Comparison of ENCODE assay signal across 9 mouse cellular contexts in the genomic region with DNA sequence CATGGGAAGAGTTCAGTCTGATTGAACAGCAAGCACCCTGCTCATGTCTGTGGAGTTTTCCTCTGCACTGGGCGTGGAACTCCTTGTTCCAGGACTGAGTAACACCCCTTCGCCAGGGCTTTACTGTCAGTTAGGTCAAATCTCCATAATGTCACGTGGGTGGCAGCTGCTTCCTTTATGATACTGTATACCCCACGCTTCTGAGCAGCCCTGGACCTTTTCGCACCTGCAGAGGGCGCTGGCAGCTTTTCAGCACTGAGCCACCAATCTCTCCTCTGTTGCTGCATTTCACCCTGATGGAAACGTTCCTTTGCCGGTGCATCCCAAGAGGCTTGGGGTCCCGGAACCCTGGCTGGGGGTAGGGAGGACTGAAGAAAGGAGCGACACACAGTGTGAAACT. TPM values are rescaled to one million over a fixed set of nuclear protein-coding genes. Genes with fewer than 3 reads are reported as not detected.
DNase-seq lines count a peak whose midpoint lies in the region; ATAC-seq and TF ChIP-seq lines count a peak whose summit lies in the region.
"Had no signal": no experiment of that assay in that cellular context is flagged by ENCODE, and none has a peak within 500 bp of the region (broad histone marks: within the 10 kb centered on the region; RNA-seq: fewer than 3 reads in every experiment).

No protein-coding gene starts in this region.

- H3K27me3 ChIP-seq in MEL (ENCODE audit: control insufficient read depth in 1 of 2, insufficient read depth in 2 of 2, low read length in 2 of 2) = no peaks in the 10 kb centered on the region
- no peaks in the 10 kb centered on the region for H3K27me3 ChIP-seq in forebrain, embryonic 13.5 days
- H3K27me3 ChIP-seq: Patski had no signal

- TF ChIP-seq RAD21 in MEL (IDR thresholded peaks at IDR 0.05; ENCODE audit: low read depth, low read length) = peak; percentile 64

- H3K79me2 ChIP-seq in MEL (ENCODE audit: control insufficient read depth, insufficient read depth, low read length, poor library complexity) = no peaks in the 10 kb centered on the region

- H3K27ac ChIP-seq in left cerebral cortex, adult 2 months = no peak overlapping the region
- H3K27ac ChIP-seq in MEL (ENCODE audit: control insufficient read depth, low read depth, low read length) = no peak overlapping the region
- no peak overlapping the region for H3K27ac ChIP-seq in forebrain, embryonic 13.5 days

- no peak overlapping the region for H3K4me2 ChIP-seq in forebrain, embryonic 13.5 days

- no peaks in the 10 kb centered on the region for H3K9me3 ChIP-seq in MEL (replicated peaks; ENCODE audit: insufficient read depth, low read length)
- no peaks in the 10 kb centered on the region for H3K9me3 ChIP-seq in forebrain, embryonic 13.5 days (replicated peaks)

- no peak overlapping the region for H3K4me3 ChIP-seq in left cerebral cortex, adult 2 months
- H3K4me3 ChIP-seq in MEL (ENCODE audit: control insufficient read depth in 1 of 2, insufficient read depth in 1 of 2, low read depth in 2 of 2, low read length in 2 of 2) = no peak overlapping the region
- no peak overlapping the region for H3K4me3 ChIP-seq in forebrain, embryonic 13.5 days

- 75% methylated on average over 10 of the region's 10 CpGs for WGBS in forebrain, embryonic 13.5 days

- TF ChIP-seq CTCF in left cerebral cortex, adult 2 months (IDR thresholded peaks at IDR 0.05) = peak; percentile 17
- peak; percentile 46 to 82 (median 79) for TF ChIP-seq CTCF in MEL (IDR thresholded peaks at IDR 0.05 in 2 of 3, conservative IDR thresholded peaks at IDR 0.05 in 1 of 3; ENCODE audit: control insufficient read depth in 1 of 3, insufficient read depth in 1 of 3, low read depth in 2 of 3, low read length in 3 of 3, poor library complexity in 1 of 3, severe bottlenecking in 1 of 3)

- no peak overlapping the region for H3K9ac ChIP-seq in MEL (ENCODE audit: control insufficient read depth, low read depth, low read length, poor library complexity, severe bottlenecking)
- H3K9ac ChIP-seq in forebrain, embryonic 13.5 days = no peak overlapping the region

- TF ChIP-seq POLR2A in MEL (IDR thresholded peaks at IDR 0.05; ENCODE audit: control insufficient read depth in 1 of 2, insufficient read depth in 1 of 2, low read depth in 1 of 2, low read length in 2 of 2, poor library complexity in 1 of 2) = no peak

- no peak for DNase-seq in left cerebral cortex, adult 2 months (ENCODE audit: extremely low spot score in 1 of 2, low spot score in 2 of 2)
- DNase-seq in left cerebral cortex, adult 18-20 months (ENCODE audit: low spot score in 2 of 2) = no peak
- DNase-seq in MEL (ENCODE audit: low read depth, low spot score) = peak; percentile 84
- DNase-seq in thymus, postnatal 0 days (ENCODE audit: low spot score) = peak; percentile 44
- no peak for DNase-seq in layer of hippocampus, adult 18-20 months (ENCODE audit: low spot score in 2 of 2)
- DNase-seq: lung, postnatal 4 days had no signal

- intact Hi-C loops in left cerebral cortex, adult 2 months (cut with DNase I) = no loop called here

- no peaks in the 10 kb centered on the region for H3K36me3 ChIP-seq in MEL (ENCODE audit: control insufficient read depth in 1 of 2, insufficient read depth in 2 of 2, low read length in 2 of 2)
- H3K36me3 ChIP-seq in forebrain, embryonic 13.5 days (ENCODE audit: poor library complexity, severe bottlenecking) = peaks cover 47% of the 10 kb centered on the region

- peak in 1 of 2 experiments; percentile 73; a peak in 2 of 4 replicates for TF ChIP-seq EP300 in MEL (IDR thresholded peaks at IDR 0.05; ENCODE audit: low read depth in 1 of 2, low read length in 2 of 2)

- peak; percentile 67 for ATAC-seq in granulocyte monocyte progenitor cell, adult 5-6 weeks (replicated peaks; ENCODE audit: poor library complexity, severe bottlenecking)
- no peak for ATAC-seq in forebrain, embryonic 13.5 days
- ATAC-seq: Patski had no signal

- H3K4me1 ChIP-seq in MEL (ENCODE audit: control insufficient read depth in 1 of 2, insufficient read depth in 2 of 2, low read length in 2 of 2) = peaks cover 0 to 11% of the 10 kb centered on the region in 2 experiments; a peak in 2 of 4 replicates
- H3K4me1 ChIP-seq in forebrain, embryonic 13.5 days = no peaks in the 10 kb centered on the region

TF ChIP-seq in MEL, 35 proteins besides CTCF, POLR2A, EP300 and RAD21 (continues in another document):
- no peak for TF ChIP-seq ZNF384 (IDR thresholded peaks at IDR 0.05; ENCODE audit: low read depth, low read length)
- no peak for TF ChIP-seq ETS1 (IDR thresholded peaks at IDR 0.05; ENCODE audit: low read depth, low read length)
- peak; percentile 18; the same call in 1 of the 2 replicates for TF ChIP-seq ZC3H11A (IDR thresholded peaks at IDR 0.05; ENCODE audit: low read depth, low read length)
- peak; percentile 55; the same call in 1 of the 2 replicates for TF ChIP-seq TCF12 (IDR thresholded peaks at IDR 0.05; ENCODE audit: low read depth, low read length)
- no peak for TF ChIP-seq HCFC1 (IDR thresholded peaks at IDR 0.05; ENCODE audit: low read depth, low read length)
- TF ChIP-seq ELF1 (IDR thresholded peaks at IDR 0.05; ENCODE audit: low read depth, low read length) = no peak
- TF ChIP-seq MAX (IDR thresholded peaks at IDR 0.05; ENCODE audit: low read length) = peak; percentile 89
- TF ChIP-seq USF1 (IDR thresholded peaks at IDR 0.05; ENCODE audit: low read depth, low read length) = peak; percentile 94
- TF ChIP-seq POLR2AphosphoS5 (IDR thresholded peaks at IDR 0.05; ENCODE audit: borderline replicate concordance, low read depth, low read length) = no peak
- peak; percentile 41; the same call in 1 of the 2 replicates for TF ChIP-seq BHLHE40 (IDR thresholded peaks at IDR 0.05; ENCODE audit: borderline replicate concordance, low read depth, low read length)
- peak; percentile 40 for TF ChIP-seq TAL1 (IDR thresholded peaks at IDR 0.05; ENCODE audit: low read length)
- TF ChIP-seq MXI1 (IDR thresholded peaks at IDR 0.05; ENCODE audit: low read depth, low read length) = peak; percentile 57; the same call in 1 of the 2 replicates
- TF ChIP-seq SMC3 (IDR thresholded peaks at IDR 0.05; ENCODE audit: low read depth, low read length) = peak; percentile 64
- 0 out of 2 replicates have a peak, but pooled peaks have one; percentile 19 for TF ChIP-seq GATA1 (IDR thresholded peaks at IDR 0.05; ENCODE audit: low read depth, low read length)
- TF ChIP-seq UBTF (IDR thresholded peaks at IDR 0.05; ENCODE audit: borderline replicate concordance, insufficient read depth, low read depth, low read length) = no peak

RNA-seq across cellular contexts. Expression of gene Atp6v0a2, which starts 17.4 kb away (rescaled TPM):
- total RNA-seq in left cerebral cortex, adult 2 months (2021) = 10 to 100 TPM; 59.2 to 71.4 TPM
- 10 to 100 TPM; 59.8 to 66.9 TPM for total RNA-seq in left cerebral cortex, adult 18-20 months (2021)
- 22.3 and 31.0 TPM in 2 replicates for total RNA-seq in MEL (2012; rRNA removed)
- 10 to 100 TPM in 1 of 2 experiments, not detected in 1; 30.0 TPM for polyA plus RNA-seq in MEL (2012; ENCODE audit: insufficient read depth in 1 of 2, insufficient read length in 2 of 2, low read depth in 1 of 2, low replicate concordance in 2 of 2, missing spikeins in 1 of 2)
- 17.2 and 22.7 TPM in 2 replicates for total RNA-seq in granulocyte monocyte progenitor cell, adult 5-6 weeks (2014; fragmentation: Nextera tagmentation)
- total RNA-seq in granulocyte monocyte progenitor cell, adult 5-6 weeks (2017) = 14.2 and 16.0 TPM in 2 replicates
- polyA plus RNA-seq in thymus, postnatal 0 days (2015; fragmentation: Nextera tagmentation; extraction: Ambion mirVana) = 50.4 and 53.0 TPM in 2 replicates
- 10 to 100 TPM; 52.9 to 55.4 TPM for total RNA-seq in layer of hippocampus, adult 18-20 months (2021)
- 44.7 and 45.9 TPM in 2 replicates for polyA plus RNA-seq in forebrain, embryonic 13.5 days (2015; fragmentation: Nextera tagmentation; extraction: Ambion mirVana)

RNA-seq across cellular contexts. Expression of gene Gtf2h3, which starts 32.0 kb away (rescaled TPM):
- total RNA-seq in left cerebral cortex, adult 2 months (2021) = 10 to 100 TPM; 26.6 to 28.6 TPM
- 10 to 100 TPM; 25.0 to 29.6 TPM for total RNA-seq in left cerebral cortex, adult 18-20 months (2021)
- 88.2 and 116 TPM in 2 replicates for total RNA-seq in MEL (2012; rRNA removed)
- 10 to 100 TPM in 1 of 2 experiments, not detected in 1; 86.1 TPM for polyA plus RNA-seq in MEL (2012; ENCODE audit: insufficient read depth in 1 of 2, insufficient read length in 2 of 2, low read depth in 1 of 2, low replicate concordance in 2 of 2, missing spikeins in 1 of 2)
- 4.5 and 27.1 TPM in 2 replicates for total RNA-seq in granulocyte monocyte progenitor cell, adult 5-6 weeks (2014; fragmentation: Nextera tagmentation)
- 14.7 and 21.5 TPM in 2 replicates for total RNA-seq in granulocyte monocyte progenitor cell, adult 5-6 weeks (2017)
- 43.8 and 50.2 TPM in 2 replicates for polyA plus RNA-seq in thymus, postnatal 0 days (2015; fragmentation: Nextera tagmentation; extraction: Ambion mirVana)
- 10 to 100 TPM; 28.3 to 30.7 TPM for total RNA-seq in layer of hippocampus, adult 18-20 months (2021)
- 64.7 and 66.9 TPM in 2 replicates for polyA plus RNA-seq in forebrain, embryonic 13.5 days (2015; fragmentation: Nextera tagmentation; extraction: Ambion mirVana)

RNA-seq across cellular contexts. Expression of gene Eif2b1, which starts 32.0 kb away (rescaled TPM):
- total RNA-seq in left cerebral cortex, adult 2 months (2021) = 10 to 100 TPM; 35.1 to 37.7 TPM
- 10 to 100 TPM; 30.6 to 31.3 TPM for total RNA-seq in left cerebral cortex, adult 18-20 months (2021)
- total RNA-seq in MEL (2012; rRNA removed) = 96.6 and 119 TPM in 2 replicates
- 100 to 1,000 TPM; 126 to 599 TPM for polyA plus RNA-seq in MEL (2012; ENCODE audit: insufficient read depth in 1 of 2, insufficient read length in 2 of 2, low read depth in 1 of 2, low replicate concordance in 2 of 2, missing spikeins in 1 of 2)
- total RNA-seq in granulocyte monocyte progenitor cell, adult 5-6 weeks (2014; fragmentation: Nextera tagmentation) = 49.6 and 52.0 TPM in 2 replicates
- 39.5 and 50.9 TPM in 2 replicates for total RNA-seq in granulocyte monocyte progenitor cell, adult 5-6 weeks (2017)
- polyA plus RNA-seq in thymus, postnatal 0 days (2015; fragmentation: Nextera tagmentation; extraction: Ambion mirVana) = 69.5 and 71.1 TPM in 2 replicates
- 10 to 100 TPM; 32.7 to 37.5 TPM for total RNA-seq in layer of hippocampus, adult 18-20 months (2021)
- polyA plus RNA-seq in forebrain, embryonic 13.5 days (2015; fragmentation: Nextera tagmentation; extraction: Ambion mirVana) = 72.8 and 74.4 TPM in 2 replicates

RNA-seq across cellular contexts. Expression of gene Ddx55, which starts 58.3 kb away (rescaled TPM):
- total RNA-seq in left cerebral cortex, adult 2 months (2021) = 10 to 100 TPM; 25.8 to 28.3 TPM
- 10 to 100 TPM; 22.6 to 25.9 TPM for total RNA-seq in left cerebral cortex, adult 18-20 months (2021)
- total RNA-seq in MEL (2012; rRNA removed) = 29.1 and 33.8 TPM in 2 replicates
- 10 to 100 TPM in 1 of 2 experiments, not detected in 1; 43.2 TPM for polyA plus RNA-seq in MEL (2012; ENCODE audit: insufficient read depth in 1 of 2, insufficient read length in 2 of 2, low read depth in 1 of 2, low replicate concordance in 2 of 2, missing spikeins in 1 of 2)
- total RNA-seq in granulocyte monocyte progenitor cell, adult 5-6 weeks (2014; fragmentation: Nextera tagmentation) = 14.5 and 19.8 TPM in 2 replicates
- total RNA-seq in granulocyte monocyte progenitor cell, adult 5-6 weeks (2017) = 8.4 and 10.6 TPM in 2 replicates
- 16.5 and 19.7 TPM in 2 replicates for polyA plus RNA-seq in thymus, postnatal 0 days (2015; fragmentation: Nextera tagmentation; extraction: Ambion mirVana)
- 10 to 100 TPM; 23.8 to 24.4 TPM for total RNA-seq in layer of hippocampus, adult 18-20 months (2021)
- 23.3 and 25.5 TPM in 2 replicates for polyA plus RNA-seq in forebrain, embryonic 13.5 days (2015; fragmentation: Nextera tagmentation; extraction: Ambion mirVana)

Comparison
In these comparisons a context has a peak if more than half of its experiments do, and no peak if none do; other contexts are left out.
1. DNase-seq: peak in MEL (single experiment) and thymus, postnatal 0 days (single experiment); none in left cerebral cortex, adult 2 months (0 of 2), left cerebral cortex, adult 18-20 months (0 of 2) and layer of hippocampus, adult 18-20 months (0 of 2).